Mouse (Mus musculus) telencephalon, adult 2 months (tissue): ENCODE measurements around the gene Kdf1.
"Not testable (repeated sequence)": the region's sequence is repeated elsewhere in the genome, so short reads cannot be mapped to it uniquely, and the experiment has no call there.

Source experiments
- DNase-seq: peaks from one replicate; pipeline ENCODE4 v3.0.0-alpha.2; 2011; ENCODE audit warnings: low read depth, low spot score

The Kdf1 gene

GRCm38 (mm10) chr4:133496738-133497445 is 21.9 kb upstream of the Kdf1 start:
- no peak for DNase-seq

GRCm38 (mm10) chr4:133497461-133498159 is 21.2 kb upstream of the Kdf1 start:
- DNase-seq, result no peak

GRCm38 (mm10) chr4:133498160-133498724 is 20.5 kb upstream of the Kdf1 start, which contains the start of gene Trnp1:
Trnp1 (minus strand) TSS chr4:133498550.
- DNase-seq, result peak; percentile 90

DNA sequence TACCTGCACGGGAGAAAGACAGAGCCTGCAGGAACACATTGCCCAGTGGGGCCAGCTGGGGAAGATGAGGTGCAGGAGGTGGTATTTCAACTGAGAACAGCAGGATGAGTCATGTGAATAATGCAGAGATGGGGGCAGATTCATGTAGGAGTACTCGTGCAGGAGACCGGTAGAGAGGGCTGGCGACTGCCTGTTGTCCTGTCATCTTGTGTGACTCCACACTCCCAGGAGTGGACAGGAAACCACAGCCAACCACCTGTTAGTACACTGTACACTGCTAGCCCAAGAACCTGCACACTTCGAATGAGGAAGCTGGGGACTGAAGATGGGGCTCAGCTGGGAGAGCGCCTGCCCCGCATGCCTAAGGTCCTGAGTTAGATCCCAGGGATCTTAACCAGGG is 17.2 kb upstream of the Kdf1 start:
- no peak for DNase-seq

GRCm38 (mm10) chr4:133504300-133504699 is 14.5 kb upstream of the Kdf1 start:
- no peak for DNase-seq

- no peak for DNase-seq
Measured at GRCm38 (mm10) chr4:133504755-133505485, 13.8 kb upstream of the Kdf1 start.

DNA sequence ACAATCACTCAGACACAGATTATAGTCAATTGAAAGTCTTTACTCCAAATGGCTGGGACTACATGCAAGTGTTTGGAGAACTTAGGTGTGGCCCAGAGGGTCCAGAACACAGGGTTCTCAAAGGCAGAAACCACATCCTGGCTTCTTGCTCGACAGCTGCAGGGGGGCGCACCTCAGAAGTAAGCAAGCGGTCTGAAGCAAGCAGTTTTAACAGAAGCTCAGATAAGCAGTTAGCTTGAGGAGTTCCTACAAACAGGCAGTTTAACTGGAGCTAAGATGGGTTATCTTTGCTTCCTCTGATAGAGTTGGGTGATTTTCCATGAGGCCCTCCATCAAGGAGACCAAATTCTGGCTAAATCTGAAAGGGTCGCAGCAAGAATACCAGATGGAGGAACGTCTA is 12.2 kb upstream of the Kdf1 start:
- DNase-seq, result no peak

- no peak for DNase-seq
Measured at GRCm38 (mm10) chr4:133508990-133509389, 9.8 kb upstream of the Kdf1 start.

DNA sequence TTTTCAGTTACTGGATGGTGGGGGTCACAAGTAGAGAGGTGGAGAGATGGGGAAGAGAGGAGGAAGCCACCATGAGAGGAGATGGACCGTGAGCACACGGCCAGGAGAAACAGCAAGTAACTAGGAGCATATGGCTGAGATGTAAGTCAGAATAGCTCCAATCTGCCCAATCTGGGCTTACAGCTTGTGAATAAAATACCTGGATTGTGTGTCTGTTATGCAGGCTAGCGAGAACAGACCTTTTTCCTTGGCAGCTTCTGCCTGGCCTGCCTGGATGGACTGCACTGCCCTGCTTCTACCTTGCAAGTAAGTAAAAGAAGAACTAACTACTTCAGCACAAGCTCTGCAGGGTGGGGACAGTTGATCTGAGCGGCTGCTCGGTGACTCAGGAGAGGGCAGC is 7.7 kb upstream of the Kdf1 start:
- no peak for DNase-seq

DNA sequence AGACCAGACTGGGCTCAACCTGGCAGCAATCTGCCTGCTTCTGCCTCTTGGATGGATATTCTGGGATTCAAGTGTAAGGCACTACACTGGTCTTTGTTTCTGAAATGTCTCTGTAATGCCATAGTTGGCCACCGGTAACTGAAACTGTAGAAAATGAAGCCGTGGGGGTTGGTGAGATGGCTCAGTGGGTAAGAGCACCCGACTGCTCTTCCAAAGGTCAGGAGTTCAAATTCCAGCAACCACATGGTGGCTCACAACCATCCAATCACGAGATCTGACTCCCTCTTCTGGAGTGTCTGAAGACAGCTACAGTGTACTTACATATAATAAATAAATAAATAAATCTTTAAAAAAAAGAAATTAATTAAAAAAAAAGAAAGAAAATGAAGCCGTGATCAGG is 6.3 kb upstream of the Kdf1 start:
- DNase-seq, result not testable (repeated sequence)

- no peak for DNase-seq
Measured at GRCm38 (mm10) chr4:133512972-133513371, 5.8 kb upstream of the Kdf1 start.

- no peak for DNase-seq
Measured at GRCm38 (mm10) chr4:133519369-133519665, 554 bp downstream of the Kdf1 start.

GRCm38 (mm10) chr4:133521502-133521901 is 2.7 kb downstream of the Kdf1 start:
- DNase-seq, result no peak

DNA sequence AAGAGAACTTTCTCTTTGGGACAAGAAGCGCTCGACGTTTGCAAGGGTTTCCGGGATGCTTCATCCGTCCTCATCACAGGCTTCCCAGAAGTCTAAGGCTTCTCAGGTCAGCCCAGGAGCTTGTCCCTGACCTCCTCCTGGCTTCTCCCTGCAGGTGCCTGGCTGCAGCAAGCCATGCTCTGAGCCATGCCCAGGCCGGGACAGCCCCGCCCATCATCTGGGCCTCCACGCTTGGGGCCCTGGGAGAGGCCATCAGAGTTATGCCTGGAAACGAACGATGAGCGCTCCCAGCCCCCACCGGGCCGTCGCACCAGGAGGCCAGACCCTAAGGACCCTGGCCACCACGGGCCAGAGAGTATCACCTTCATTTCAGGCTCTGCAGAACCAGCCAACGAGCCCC is 9.0 kb downstream of the Kdf1 start:
- no peak for DNase-seq

- DNase-seq, result no peak
Measured at GRCm38 (mm10) chr4:133532777-133533176, 14.0 kb downstream of the Kdf1 start.

- no peak for DNase-seq
Measured at GRCm38 (mm10) chr4:133536081-133536480, 17.3 kb downstream of the Kdf1 start.

GRCm38 (mm10) chr4:133536652-133537051 is 17.9 kb downstream of the Kdf1 start:
- DNase-seq, result no peak

- peak; percentile 93 for DNase-seq
Measured at GRCm38 (mm10) chr4:133545272-133546231, 26.8 kb downstream of the Kdf1 start, which contains the start of gene Nudc. Nudc (minus strand) TSS chr4:133545996.

DNA sequence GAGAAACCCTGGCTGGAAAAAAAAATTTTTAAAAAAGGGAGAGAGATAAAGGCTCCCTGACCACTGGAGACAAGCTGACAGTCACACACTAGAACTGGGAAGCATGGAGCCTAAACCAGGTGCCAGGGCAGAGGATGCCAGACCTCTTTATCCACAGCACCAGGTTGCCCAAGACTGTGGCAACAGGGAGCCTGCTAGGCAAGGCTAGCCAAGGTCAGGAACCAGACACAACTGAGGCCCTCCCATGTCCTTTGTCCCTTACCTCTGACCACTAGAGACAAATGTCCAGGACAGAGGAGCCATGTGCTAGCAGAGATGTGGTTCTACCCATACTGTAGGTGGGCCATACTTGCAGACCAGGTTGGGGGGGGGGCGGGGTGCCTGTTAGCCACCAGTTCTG is 33.3 kb downstream of the Kdf1 start:
- no peak for DNase-seq

GRCm38 (mm10) chr4:133552768-133553447 is 34.1 kb downstream of the Kdf1 start, which contains the start of gene Nr0b2:
Nr0b2 (plus strand) TSS chr4:133553376.
- no peak for DNase-seq
